Mouse (Mus musculus): ENCODE results near the gene Ttyh3. TPM values are rescaled to one million over a fixed set of nuclear protein-coding genes. Genes with fewer than 3 reads are reported as not detected.

The Ttyh3 gene
- total and polyA plus RNA-seq, 3 experiments: 5.9 to 35.7 TPM; not detected in 1

- Histone ChIP-seq H3K27me3 (ENCODE audit: control insufficient read depth in 1 of 2, insufficient read depth in 2 of 2, low read length in 2 of 2) (no peaks in the 10 kb centered on the region), H3K79me2 (ENCODE audit: control insufficient read depth, insufficient read depth, low read length, poor library complexity) (no peaks in the 10 kb centered on the region), H3K27ac (ENCODE audit: control insufficient read depth, low read depth, low read length) (no peak overlapping the region), H3K4me1 (ENCODE audit: control insufficient read depth in 1 of 2, insufficient read depth in 2 of 2, low read length in 2 of 2) (no peaks in the 10 kb centered on the region), H3K4me3 (ENCODE audit: control insufficient read depth in 1 of 2, insufficient read depth in 1 of 2, low read depth in 2 of 2, low read length in 2 of 2) (no peak overlapping the region), H3K9ac (ENCODE audit: control insufficient read depth, low read depth, low read length, poor library complexity, severe bottlenecking) (no peak overlapping the region), H3K9me3 (replicated peaks; ENCODE audit: insufficient read depth, low read length) (no peaks in the 10 kb centered on the region), H3K36me3 (ENCODE audit: control insufficient read depth in 1 of 2, insufficient read depth in 2 of 2, low read length in 2 of 2) (no peaks in the 10 kb centered on the region)
- DNase-seq (ENCODE audit: low read depth, low spot score): no peak
- TF ChIP-seq POLR2A (IDR thresholded peaks at IDR 0.05; ENCODE audit: control insufficient read depth in 1 of 2, insufficient read depth in 1 of 2, low read depth in 1 of 2, low read length in 2 of 2, poor library complexity in 1 of 2): no peak
- no peak for TF ChIP-seq JUND (IDR thresholded peaks at IDR 0.05; ENCODE audit: low read depth, low read length)
- no peak for TF ChIP-seq ZC3H11A (IDR thresholded peaks at IDR 0.05; ENCODE audit: low read depth, low read length)
- no peak for TF ChIP-seq POLR2AphosphoS2 (IDR thresholded peaks at IDR 0.05; ENCODE audit: low read length)
- TF ChIP-seq KAT2A (conservative IDR thresholded peaks at IDR 0.05; ENCODE audit: low read depth, low read length): no peak
- TF ChIP-seq EP300 (IDR thresholded peaks at IDR 0.05; ENCODE audit: low read depth in 1 of 2, low read length in 2 of 2): no peak
- no peak for TF ChIP-seq TAL1 (IDR thresholded peaks at IDR 0.05; ENCODE audit: low read length)
- TF ChIP-seq NELFE (IDR thresholded peaks at IDR 0.05; ENCODE audit: low read depth, low read length): no peak
- no peak for TF ChIP-seq MXI1 (IDR thresholded peaks at IDR 0.05; ENCODE audit: low read depth, low read length)
- no peak for TF ChIP-seq ZMIZ1 (IDR thresholded peaks at IDR 0.05; ENCODE audit: low read depth, low read length)
- TF ChIP-seq UBTF (IDR thresholded peaks at IDR 0.05; ENCODE audit: borderline replicate concordance, insufficient read depth, low read depth, low read length): no peak
- TF ChIP-seq ELF1 (IDR thresholded peaks at IDR 0.05; ENCODE audit: low read depth, low read length): no peak
- TF ChIP-seq RCOR1 (IDR thresholded peaks at IDR 0.05; ENCODE audit: low read depth, low read length): no peak
- TF ChIP-seq MAX (IDR thresholded peaks at IDR 0.05; ENCODE audit: low read length): no peak
- no peak for TF ChIP-seq CHD2 (IDR thresholded peaks at IDR 0.05; ENCODE audit: low read length)
- no peak for TF ChIP-seq HCFC1 (IDR thresholded peaks at IDR 0.05; ENCODE audit: low read depth, low read length)
Measured at GRCm38 (mm10) chr5:140624238-140624637, 24.6 kb downstream of the Ttyh3 start.

- TF ChIP-seq ZNF384 (IDR thresholded peaks at IDR 0.05; ENCODE audit: low read depth, low read length): no peak
- no peak for TF ChIP-seq E2F4 (IDR thresholded peaks at IDR 0.05; ENCODE audit: borderline replicate concordance, low read depth, low read length)
- no peak for TF ChIP-seq USF2 (IDR thresholded peaks at IDR 0.05; ENCODE audit: borderline replicate concordance in 1 of 2, insufficient read depth in 1 of 2, low read depth in 1 of 2, low read length in 2 of 2)
- TF ChIP-seq POLR2AphosphoS2 (IDR thresholded peaks at IDR 0.05; ENCODE audit: low read length): no peak
- no peak for TF ChIP-seq EP300 (IDR thresholded peaks at IDR 0.05; ENCODE audit: low read depth in 1 of 2, low read length in 2 of 2)
- no peak for TF ChIP-seq CTCF (IDR thresholded peaks at IDR 0.05 in 2 of 3, conservative IDR thresholded peaks at IDR 0.05 in 1 of 3; ENCODE audit: control insufficient read depth in 1 of 3, insufficient read depth in 1 of 3, low read depth in 2 of 3, low read length in 3 of 3, poor library complexity in 1 of 3, severe bottlenecking in 1 of 3)
- TF ChIP-seq ELF1 (IDR thresholded peaks at IDR 0.05; ENCODE audit: low read depth, low read length): no peak
- no peak for TF ChIP-seq RCOR1 (IDR thresholded peaks at IDR 0.05; ENCODE audit: low read depth, low read length)
- TF ChIP-seq MEF2A (IDR thresholded peaks at IDR 0.05; ENCODE audit: extremely low read depth, insufficient replicate concordance, low read depth, low read length, poor library complexity, severe bottlenecking): no peak
- no peak for TF ChIP-seq ZMIZ1 (IDR thresholded peaks at IDR 0.05; ENCODE audit: low read depth, low read length)
- no peak for TF ChIP-seq TCF12 (IDR thresholded peaks at IDR 0.05; ENCODE audit: low read depth, low read length)
- TF ChIP-seq MXI1 (IDR thresholded peaks at IDR 0.05; ENCODE audit: low read depth, low read length): no peak
- no peak for TF ChIP-seq MAX (IDR thresholded peaks at IDR 0.05; ENCODE audit: low read length)
- TF ChIP-seq MAFK (IDR thresholded peaks at IDR 0.05; ENCODE audit: borderline replicate concordance, low read depth, low read length): no peak
- TF ChIP-seq MYC (IDR thresholded peaks at IDR 0.05; ENCODE audit: low read depth, low read length): no peak
- TF ChIP-seq KAT2A (conservative IDR thresholded peaks at IDR 0.05; ENCODE audit: low read depth, low read length): no peak
- TF ChIP-seq UBTF (IDR thresholded peaks at IDR 0.05; ENCODE audit: borderline replicate concordance, insufficient read depth, low read depth, low read length): no peak
- no peak for TF ChIP-seq MYB (IDR thresholded peaks at IDR 0.05; ENCODE audit: low read depth, low read length)
- TF ChIP-seq ZKSCAN1 (IDR thresholded peaks at IDR 0.05; ENCODE audit: low read depth, low read length): no peak
- TF ChIP-seq SMC3 (IDR thresholded peaks at IDR 0.05; ENCODE audit: low read depth, low read length): no peak
- H3K9ac ChIP-seq (ENCODE audit: control insufficient read depth, low read depth, low read length, poor library complexity, severe bottlenecking): no peak overlapping the region
- no peak overlapping the region for H3K27ac ChIP-seq (ENCODE audit: control insufficient read depth, low read depth, low read length)
- H3K27me3 ChIP-seq (ENCODE audit: control insufficient read depth in 1 of 2, insufficient read depth in 2 of 2, low read length in 2 of 2): no peaks in the 10 kb centered on the region
- no peaks in the 10 kb centered on the region for H3K9me3 ChIP-seq (replicated peaks; ENCODE audit: insufficient read depth, low read length)
- no peaks in the 10 kb centered on the region for H3K36me3 ChIP-seq (ENCODE audit: control insufficient read depth in 1 of 2, insufficient read depth in 2 of 2, low read length in 2 of 2)
- H3K4me1 ChIP-seq (ENCODE audit: control insufficient read depth in 1 of 2, insufficient read depth in 2 of 2, low read length in 2 of 2): no peaks in the 10 kb centered on the region
- no peaks in the 10 kb centered on the region for H3K79me2 ChIP-seq (ENCODE audit: control insufficient read depth, insufficient read depth, low read length, poor library complexity)
- no peak for DNase-seq (ENCODE audit: low read depth, low spot score)
- H3K4me3 ChIP-seq (ENCODE audit: control insufficient read depth in 1 of 2, insufficient read depth in 1 of 2, low read depth in 2 of 2, low read length in 2 of 2): no peak overlapping the region
Measured at GRCm38 (mm10) chr5:140623791-140624190, 25.0 kb downstream of the Ttyh3 start.
